Mouse (Mus musculus) liver, postnatal 0 days (tissue): ENCODE data around the gene Fam205c.

Experiments used
- CTCF ChIP-seq: sonication (generic); IDR thresholded peaks from 2 replicates; pipeline ENCODE4 v1.5.1; 2016; ENCODE audit warnings: antibody characterized with exemption, low read depth
- EP300 ChIP-seq: IDR thresholded peaks from 2 replicates; pipeline ENCODE4 v1.6.1; 2016; ENCODE audit warnings: antibody characterized with exemption, low read depth, mild to moderate bottlenecking

DNA sequence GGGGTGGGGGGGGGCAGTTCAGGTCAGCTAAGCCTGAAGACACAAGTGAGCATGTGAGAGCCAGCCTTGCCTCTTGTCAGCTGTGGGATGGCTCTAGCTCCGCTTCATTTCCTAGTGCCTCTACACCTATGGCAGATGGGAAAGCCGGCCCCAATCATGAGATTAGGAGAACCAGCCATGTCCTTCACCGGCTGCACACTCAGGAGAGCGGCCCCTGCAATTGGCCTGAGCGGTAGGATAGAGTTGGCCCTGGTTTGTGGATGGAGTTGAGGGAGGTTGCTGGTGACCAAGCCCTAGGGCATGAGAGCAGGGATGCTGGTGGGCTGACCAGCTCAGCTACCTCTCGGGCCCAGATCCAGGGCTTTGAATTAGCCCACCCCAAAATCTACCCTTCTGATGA is 14.8 kb upstream of the Fam205c start:
- TF ChIP-seq EP300 (no peak), CTCF (no peak)
